Mouse (Mus musculus) liver, embryonic 14.5 days (tissue): ENCODE measurements around the gene Fmo5. TPM values are rescaled to one million over a fixed set of nuclear protein-coding genes. Genes with fewer than 3 reads are reported as not detected.

Experiments used
- ATAC-seq: fragments of 200-750 bp; cut with Nextera tagmentation; 2 replicates; pipeline ENCODE4 v1.8.0; 2017; ENCODE audit warnings: moderate number of reproducible peaks, mild to moderate bottlenecking, moderate library complexity; ENCODE audit not compliant: insufficient read depth
- DNase-seq, 3 experiments: peaks; one replicate each; pipeline ENCODE4 v3.0.0-alpha.2; 2012 to 2013; ENCODE audit warnings: low read depth in 3 of 3, low spot score in 3 of 3
- H3K27ac ChIP-seq: fragments of 300-500 bp; sonication (generic); 2 replicates; pipeline ENCODE4 v1.5.1; 2014; ENCODE audit warnings: moderate library complexity, mild to moderate bottlenecking, control low read depth, inconsistent platforms
- H3K27me3 ChIP-seq: fragments of 300-500 bp; sonication (generic); 2 replicates; pipeline ENCODE4 v1.6.1; 2014; ENCODE audit warnings: mild to moderate bottlenecking, low read length, moderate library complexity; ENCODE audit not compliant: control insufficient read depth, insufficient read depth
- H3K36me3 ChIP-seq: fragments of 300-500 bp; sonication (generic); replicated peaks from 2 replicates; pipeline ENCODE4 v1.6.1; 2014; ENCODE audit warnings: low read depth; ENCODE audit not compliant: control insufficient read depth, insufficient read depth
- H3K4me1 ChIP-seq, 2 experiments: fragments of 200-500 bp in 1 of 2; fragments of 300-500 bp in 1 of 2; sonication (generic) in 1 of 2; replicated peaks; 2 replicates each; pipeline ENCODE4 v1.6.1; 2012 to 2014; ENCODE audit warnings: antibody characterized with exemption in 1 of 2, inconsistent platforms in 1 of 2, low read length in 1 of 2; ENCODE audit not compliant: control insufficient read depth in 2 of 2, insufficient read depth in 2 of 2
- H3K4me2 ChIP-seq: fragments of 300-500 bp; sonication (generic); 2 replicates; pipeline ENCODE4 v1.6.1; 2014; ENCODE audit warnings: low read depth, mild to moderate bottlenecking, control low read depth, moderate library complexity
- H3K4me3 ChIP-seq, 2 experiments: fragments of 200-500 bp in 1 of 2; fragments of 300-500 bp in 1 of 2; sonication (generic) in 1 of 2; 2 replicates each; pipeline ENCODE4 v1.5.1; 2012 to 2014; ENCODE audit warnings: low read depth in 2 of 2, low read length in 2 of 2, mild to moderate bottlenecking in 2 of 2, control low read depth in 1 of 2, inconsistent platforms in 1 of 2, moderate library complexity in 1 of 2; ENCODE audit not compliant: insufficient read depth in 1 of 2
- H3K9ac ChIP-seq: fragments of 300-500 bp; sonication (generic); replicated peaks from 2 replicates; pipeline ENCODE4 v1.6.1; 2014; ENCODE audit warnings: mild to moderate bottlenecking, control low read depth, moderate library complexity
- H3K9me3 ChIP-seq: fragments of 300-500 bp; sonication (generic); 2 replicates; pipeline ENCODE4 v1.6.1; 2016; ENCODE audit warnings: low read length, mixed read lengths; ENCODE audit not compliant: control insufficient read depth
- CTCF ChIP-seq: IDR thresholded peaks from 2 replicates; pipeline ENCODE4 v1.5.1; 2016; ENCODE audit warnings: antibody characterized with exemption, low read depth, control low read depth
- EP300 ChIP-seq: IDR thresholded peaks from 2 replicates; pipeline ENCODE4 v1.6.1; 2016; ENCODE audit warnings: antibody characterized with exemption, low read depth
- WGBS: fragments of 180-500 bp; shearing (Covaris S2); extraction: QIAGEN DNeasy Blood & Tissue Kit; methylation state at CpG from one replicate; pipeline ENCODE4 v1.1.7; 2014; ENCODE audit not compliant: insufficient replicate concordance; 5-methylcytosine and 5-hydroxymethylcytosine counted together
- polyA plus RNA-seq, 2 experiments: library from polyadenylated mRNA; depleted of rRNA in 1 of 2; stranded (reverse) in 1 of 2; unstranded in 1 of 2; fragments of >200 nt; fragmentation: Nextera tagmentation in 1 of 2; extraction: Ambion mirVana in 1 of 2; gene quantifications; 2 replicates each; pipeline versions ENCODE4 v1.2.1 to v1.2.3; 2012 to 2014

Fmo5 gene
- polyA plus RNA-seq, 2 experiments = 6.0 to 11.3 TPM

DNA sequence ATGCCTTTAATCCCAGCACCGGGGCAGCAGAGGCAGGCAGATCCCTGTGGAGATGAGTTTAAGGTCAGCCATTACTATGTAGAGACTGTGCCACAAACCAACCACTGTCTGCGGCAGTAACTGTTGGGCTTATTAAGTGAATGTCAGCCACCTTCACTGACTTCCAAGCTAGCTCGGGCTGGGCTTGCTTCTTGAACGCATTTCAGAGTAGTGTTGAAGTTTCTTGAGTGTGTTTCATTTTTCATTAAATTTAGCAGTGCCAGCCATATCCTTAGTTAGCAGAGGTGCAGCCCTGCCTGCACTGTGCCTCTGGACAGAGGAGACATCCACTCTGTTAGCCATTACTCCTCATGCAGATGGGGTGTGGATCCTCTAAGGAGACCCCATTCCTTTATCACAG is 2.1 kb downstream of the Fmo5 start:
- TF ChIP-seq EP300 (no peak), CTCF (no peak)
- H3K9ac ChIP-seq = no peak overlapping the region

DNA sequence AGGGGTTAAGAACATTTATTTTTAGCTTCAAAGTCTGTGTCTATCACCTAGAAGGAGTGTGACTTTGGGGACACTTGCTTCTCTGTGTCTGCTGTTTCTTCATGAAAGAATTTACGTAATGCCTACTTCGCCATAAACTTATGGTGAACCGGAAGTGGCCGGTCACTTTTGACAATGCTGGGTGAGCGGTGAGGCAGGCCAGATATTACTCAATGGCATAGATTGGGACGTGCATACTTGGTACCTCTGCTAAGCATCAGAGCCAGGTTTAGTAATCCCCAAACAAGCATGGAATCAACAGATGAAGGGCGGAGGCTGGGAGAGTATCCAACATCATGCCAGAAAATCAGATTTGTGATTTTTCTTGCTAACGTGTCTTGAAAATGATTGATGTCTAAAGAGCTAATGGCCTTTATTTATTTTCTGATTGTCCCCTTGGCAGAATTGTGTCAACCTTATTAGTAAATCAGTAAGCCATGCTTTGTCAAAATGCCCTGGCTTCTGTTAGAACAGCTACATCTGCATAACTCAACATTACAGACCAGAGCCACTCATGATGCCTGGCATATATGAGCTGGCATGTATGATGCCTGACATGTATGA is 2.8 kb downstream of the Fmo5 start:
- Histone ChIP-seq H3K9ac (no peak overlapping the region), H3K4me1 (peaks cover 4 to 11% of the 10 kb centered on the region in 2 experiments; a peak in 2 of 4 replicates), H3K9me3 (no peaks in the 10 kb centered on the region), H3K4me2 (no peak overlapping the region), H3K27me3 (no peaks in the 10 kb centered on the region), H3K27ac (no peak overlapping the region), H3K4me3 (no peak overlapping the region), H3K36me3 (no peaks in the 10 kb centered on the region)
- TF ChIP-seq EP300 = no peak
- no peak for TF ChIP-seq CTCF
- 63% methylated on average over 8 of the region's 8 CpGs for WGBS
- ATAC-seq (no peak), DNase-seq (no peak)

More for the DNA sequence above, 2.1 kb downstream of the Fmo5 start:
- Histone ChIP-seq H3K27ac (no peak overlapping the region), H3K4me1 (peaks cover 4 to 11% of the 10 kb centered on the region in 2 experiments; a peak in 2 of 4 replicates), H3K27me3 (no peaks in the 10 kb centered on the region), H3K9me3 (no peaks in the 10 kb centered on the region), H3K4me2 (no peak overlapping the region), H3K4me3 (no peak overlapping the region), H3K36me3 (no peaks in the 10 kb centered on the region)
- WGBS = 73% methylated on average over 4 of the region's 4 CpGs
- ATAC-seq (no peak), DNase-seq (no peak)

- no peaks in the 10 kb centered on the region for H3K9me3 ChIP-seq
- H3K9ac ChIP-seq = no peak overlapping the region
- no peak for DNase-seq
- no peaks in the 10 kb centered on the region for H3K36me3 ChIP-seq
- H3K4me1 ChIP-seq = peaks cover 4 to 9% of the 10 kb centered on the region in 2 experiments; a peak in 2 of 4 replicates
- H3K27ac ChIP-seq = no peak overlapping the region
- ATAC-seq = no peak
- no peak overlapping the region for H3K4me3 ChIP-seq
- no peak overlapping the region for H3K4me2 ChIP-seq
- WGBS = 52% methylated on average over 4 of the region's 4 CpGs
- no peaks in the 10 kb centered on the region for H3K27me3 ChIP-seq
- TF ChIP-seq CTCF (no peak), EP300 (no peak)
Measured at GRCm38 (mm10) chr3:97633456-97633855, 4.9 kb downstream of the Fmo5 start.

GRCm38 (mm10) chr3:97634288-97634761 is 5.7 kb downstream of the Fmo5 start:
- Histone ChIP-seq H3K4me3 (no peak overlapping the region), H3K27ac (no peak overlapping the region), H3K9me3 (no peaks in the 10 kb centered on the region), H3K4me1 (peaks cover 0 to 4% of the 10 kb centered on the region in 2 experiments; a peak in 1 of 4 replicates), H3K36me3 (no peaks in the 10 kb centered on the region), H3K9ac (no peak overlapping the region), H3K4me2 (no peak overlapping the region), H3K27me3 (no peaks in the 10 kb centered on the region)
- ATAC-seq (no peak), DNase-seq (no peak)
- TF ChIP-seq CTCF (0 out of 2 replicates have a peak, but pooled peaks have one; percentile 4), EP300 (no peak)
- 66% methylated on average over 3 of the region's 3 CpGs for WGBS

GRCm38 (mm10) chr3:97641396-97641795 is 12.8 kb downstream of the Fmo5 start:
- no peaks in the 10 kb centered on the region for H3K27me3 ChIP-seq
- no peaks in the 10 kb centered on the region for H3K4me1 ChIP-seq
- no peak overlapping the region for H3K27ac ChIP-seq
- no peak overlapping the region for H3K4me2 ChIP-seq
- no peak for ATAC-seq
- no peak overlapping the region for H3K9ac ChIP-seq
- DNase-seq = no peak
- H3K36me3 ChIP-seq = no peaks in the 10 kb centered on the region
- no peak for TF ChIP-seq CTCF
- no peak for TF ChIP-seq EP300
- no peak overlapping the region for H3K4me3 ChIP-seq
- 70% methylated on average over 4 of the region's 4 CpGs for WGBS
- H3K9me3 ChIP-seq = no peaks in the 10 kb centered on the region
